7 mouse cellular contexts compared by ENCODE assay signal in genomic region chr6:100285985-100286572, GRCm38 (mm10). TPM values are rescaled to one million over a fixed set of nuclear protein-coding genes. Genes with fewer than 3 reads are reported as not detected.
DNase-seq lines count a peak whose midpoint lies in the region; ATAC-seq and TF ChIP-seq lines count a peak whose summit lies in the region.

No protein-coding gene starts in this region.

- H3K27me3 ChIP-seq in spleen, adult 2 months (ENCODE audit: control insufficient read depth, insufficient read depth, low read length), result peaks cover 7% of the 10 kb centered on the region
- 0 out of 2 replicates have a peak, but pooled peaks cover 3% of the 10 kb centered on the region for H3K27me3 ChIP-seq in embryonic facial prominence, embryonic 13.5 days
- peaks cover 29% of the 10 kb centered on the region for H3K27me3 ChIP-seq in limb, embryonic 10.5 days (ENCODE audit: low read depth, poor library complexity, severe bottlenecking)
- no peaks in the 10 kb centered on the region for H3K27me3 ChIP-seq in small intestine, adult 2 months (ENCODE audit: control insufficient read depth, insufficient read depth, low read length)

- 17% methylated on average over 18 of the region's 18 CpGs for WGBS in spleen, adult 2 months
- WGBS in embryonic facial prominence, embryonic 13.5 days, result under 1% methylated on average over 18 of the region's 18 CpGs
- WGBS in limb, embryonic 10.5 days, result 2% methylated on average over 18 of the region's 18 CpGs
- WGBS in small intestine, adult 2 months, result 9% methylated on average over 18 of the region's 18 CpGs

- no peak for TF ChIP-seq CTCF in spleen, adult 2 months (IDR thresholded peaks at IDR 0.05; ENCODE audit: extremely low read depth, insufficient read depth, insufficient read length, insufficient replicate concordance)
- no peak for TF ChIP-seq CTCF in small intestine, adult 2 months (IDR thresholded peaks at IDR 0.05; ENCODE audit: extremely low read depth, insufficient read length, insufficient replicate concordance, low read depth, low read length)

- no peak for ATAC-seq in embryonic facial prominence, embryonic 13.5 days (ENCODE audit: insufficient number of reproducible peaks, insufficient read depth, low FRiP score, low TSS enrichment, low read depth)

- H3K4me1 ChIP-seq in spleen, adult 2 months (ENCODE audit: control insufficient read depth, insufficient read depth, insufficient read length), result peaks cover 6% of the 10 kb centered on the region
- H3K4me1 ChIP-seq in embryonic facial prominence, embryonic 13.5 days, result peaks cover 34% of the 10 kb centered on the region
- H3K4me1 ChIP-seq in limb, embryonic 10.5 days, result peaks cover 28% of the 10 kb centered on the region
- peaks cover 4% of the 10 kb centered on the region; the same call in 1 of the 2 replicates for H3K4me1 ChIP-seq in small intestine, adult 2 months (ENCODE audit: control insufficient read depth, insufficient read depth, insufficient read length, low read length)

- peak overlapping the region; percentile 37; the same call in 1 of the 2 replicates for H3K27ac ChIP-seq in spleen, adult 2 months (ENCODE audit: insufficient read depth, low read length)
- peak overlapping the region; percentile 97 for H3K27ac ChIP-seq in embryonic facial prominence, embryonic 13.5 days
- H3K27ac ChIP-seq in limb, embryonic 10.5 days, result peak overlapping the region; percentile 99
- H3K27ac ChIP-seq in small intestine, adult 2 months (ENCODE audit: insufficient read depth, low read depth, low read length), result peak overlapping the region; percentile 71

- peak overlapping the region; percentile 92 for H3K9ac ChIP-seq in embryonic facial prominence, embryonic 13.5 days

- H3K36me3 ChIP-seq in spleen, adult 2 months (ENCODE audit: control insufficient read depth, insufficient read depth, low read length), result no peaks in the 10 kb centered on the region
- H3K36me3 ChIP-seq in embryonic facial prominence, embryonic 13.5 days, result no peaks in the 10 kb centered on the region
- peaks cover 5% of the 10 kb centered on the region for H3K36me3 ChIP-seq in limb, embryonic 10.5 days
- H3K36me3 ChIP-seq in small intestine, adult 2 months (ENCODE audit: control insufficient read depth, insufficient read depth, low read length), result no peaks in the 10 kb centered on the region

- peak overlapping the region; percentile 82 for H3K4me2 ChIP-seq in embryonic facial prominence, embryonic 13.5 days

- H3K4me3 ChIP-seq in spleen, adult 2 months (ENCODE audit: extremely low read depth, insufficient read depth, insufficient read length), result peak overlapping the region; percentile 72
- peak overlapping the region; percentile 76 for H3K4me3 ChIP-seq in embryonic facial prominence, embryonic 13.5 days
- peak overlapping the region; percentile 80 for H3K4me3 ChIP-seq in limb, embryonic 10.5 days
- H3K4me3 ChIP-seq in small intestine, adult 2 months (ENCODE audit: low read depth, low read length), result peak overlapping the region; percentile 96

- intact Hi-C loops in gastrocnemius, postnatal 36 days (cut with DNase I), result loop anchor here (2.0 to 10.0 kb wide), 5 partner anchors 41 to 484 kb away; no protein-coding TSS in a partner anchor
- intact Hi-C loops in left cerebral cortex, postnatal 10 days (cut with DNase I), result loop anchor here (5.0 to 10.0 kb wide), 4 partner anchors 131 to 391 kb away; no protein-coding TSS in a partner anchor

- no peak for TF ChIP-seq POLR2A in spleen, adult 2 months (IDR thresholded peaks at IDR 0.05; ENCODE audit: low read depth, low read length)
- no peak for TF ChIP-seq POLR2A in small intestine, adult 2 months (IDR thresholded peaks at IDR 0.05; ENCODE audit: low read depth, low read length)

- DNase-seq in spleen, adult 2 months (ENCODE audit: low read depth in 1 of 2, low spot score in 2 of 2), result no peak
- no peak for DNase-seq in spleen, postnatal 4 days (ENCODE audit: low spot score in 2 of 2)
- DNase-seq in limb, embryonic 10.5 days (ENCODE audit: low spot score), result no peak
- DNase-seq in gastrocnemius, postnatal 36 days, result no peak
- no peak for DNase-seq in left cerebral cortex, postnatal 10 days (ENCODE audit: extremely low spot score in 1 of 2, low spot score in 2 of 2)

- no peaks in the 10 kb centered on the region for H3K9me3 ChIP-seq in embryonic facial prominence, embryonic 13.5 days
- H3K9me3 ChIP-seq in limb, embryonic 10.5 days (replicated peaks), result no peaks in the 10 kb centered on the region

RNA-seq across cellular contexts. Expression of gene Rybp, which starts 1.2 kb away (rescaled TPM):
- polyA plus RNA-seq in spleen, adult 2 months (2012; rRNA removed), result 12.2 and 13.4 TPM in 2 replicates
- polyA plus RNA-seq in embryonic facial prominence, embryonic 13.5 days (2015; fragmentation: Nextera tagmentation; extraction: Ambion mirVana), result 22.0 and 27.6 TPM in 2 replicates
- polyA plus RNA-seq in limb, embryonic 10.5 days (2016; fragmentation: Nextera tagmentation; extraction: Ambion mirVana), result 14.1 and 15.9 TPM in 2 replicates
- polyA plus RNA-seq in small intestine, adult 2 months (2012; rRNA removed), result 9.2 and 16.8 TPM in 2 replicates
- 1 to 10 TPM; 4.3 to 5.0 TPM for total RNA-seq in gastrocnemius, postnatal 36 days (2021)
- total RNA-seq in left cerebral cortex, postnatal 10 days (2021), result 10 to 100 TPM; 52.3 to 57.9 TPM

Comparison
In these comparisons a context has a peak if more than half of its experiments do, and no peak if none do; other contexts are left out.
1. H3K27ac ChIP-seq: peak in every context shown above with its lines; median percentile 99 in limb, embryonic 10.5 days; 97 in embryonic facial prominence, embryonic 13.5 days; 71 in small intestine, adult 2 months; 37 in spleen, adult 2 months.